Mouse (Mus musculus): ENCODE measurements around the gene Ung.

Gene Ung

DNA sequence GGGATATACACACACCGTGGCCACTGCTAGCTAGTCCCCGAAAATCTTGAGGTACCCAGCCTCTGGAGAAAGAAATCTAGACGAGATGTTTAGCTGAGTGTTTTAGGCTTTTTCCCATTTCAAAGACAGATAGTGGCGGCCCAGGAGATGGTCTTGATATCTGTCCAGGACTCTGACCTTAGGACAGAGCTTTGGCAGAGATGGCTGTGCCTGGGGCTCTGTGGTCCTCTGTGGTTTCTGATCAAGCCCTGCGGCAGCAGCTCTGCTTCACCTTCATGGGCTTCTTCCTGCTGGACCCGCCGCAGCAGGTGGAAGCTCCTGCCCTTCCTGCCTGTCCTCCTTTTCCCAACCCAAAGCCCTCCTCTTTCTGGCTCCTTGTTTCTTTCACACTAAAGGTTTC is 40.2 kb downstream of the Ung start:
- no peak for DNase-seq (ENCODE audit: low spot score in 2 of 2)

DNA sequence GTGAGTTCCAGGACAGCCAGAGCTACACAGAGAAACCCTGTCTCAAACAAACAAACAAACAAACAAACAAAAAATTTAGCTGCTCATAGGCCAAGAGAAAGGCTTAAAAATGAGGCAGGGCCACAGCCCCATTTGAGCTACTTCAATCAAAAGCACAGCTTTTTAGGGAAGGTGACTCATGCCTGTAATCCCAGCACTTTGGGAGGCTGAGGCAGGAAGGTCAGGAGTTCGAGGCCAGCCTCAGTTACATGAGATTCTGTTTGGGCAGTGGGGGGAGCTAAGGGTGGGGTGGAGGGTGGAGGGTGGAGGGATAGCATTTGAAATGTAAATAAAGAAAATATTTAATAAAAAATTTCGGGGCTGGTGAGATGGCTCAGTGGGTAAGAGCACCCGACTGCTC is 42.8 kb downstream of the Ung start:
- DNase-seq (ENCODE audit: low spot score in 2 of 2), result no peak

DNA sequence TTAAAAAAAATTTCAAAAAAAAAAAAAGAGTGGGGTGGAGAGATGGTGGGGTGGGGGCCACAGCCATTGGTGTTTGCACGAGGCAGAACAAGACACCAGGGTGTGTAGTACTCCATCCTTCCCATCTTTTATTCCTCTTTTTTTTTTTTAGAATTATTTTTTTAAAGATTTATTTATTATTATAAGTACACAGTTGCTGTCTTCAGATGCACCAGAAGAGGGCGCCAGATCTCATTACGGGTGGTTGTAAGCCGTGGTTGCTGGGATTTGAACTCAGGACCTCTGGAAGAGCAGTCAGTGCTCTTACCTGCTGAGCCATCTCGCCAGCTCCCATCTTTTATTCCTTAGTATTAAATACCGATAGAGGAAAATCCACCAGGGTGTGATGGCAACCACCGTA is 43.3 kb downstream of the Ung start:
- no peak for DNase-seq (ENCODE audit: low spot score in 2 of 2)

DNA sequence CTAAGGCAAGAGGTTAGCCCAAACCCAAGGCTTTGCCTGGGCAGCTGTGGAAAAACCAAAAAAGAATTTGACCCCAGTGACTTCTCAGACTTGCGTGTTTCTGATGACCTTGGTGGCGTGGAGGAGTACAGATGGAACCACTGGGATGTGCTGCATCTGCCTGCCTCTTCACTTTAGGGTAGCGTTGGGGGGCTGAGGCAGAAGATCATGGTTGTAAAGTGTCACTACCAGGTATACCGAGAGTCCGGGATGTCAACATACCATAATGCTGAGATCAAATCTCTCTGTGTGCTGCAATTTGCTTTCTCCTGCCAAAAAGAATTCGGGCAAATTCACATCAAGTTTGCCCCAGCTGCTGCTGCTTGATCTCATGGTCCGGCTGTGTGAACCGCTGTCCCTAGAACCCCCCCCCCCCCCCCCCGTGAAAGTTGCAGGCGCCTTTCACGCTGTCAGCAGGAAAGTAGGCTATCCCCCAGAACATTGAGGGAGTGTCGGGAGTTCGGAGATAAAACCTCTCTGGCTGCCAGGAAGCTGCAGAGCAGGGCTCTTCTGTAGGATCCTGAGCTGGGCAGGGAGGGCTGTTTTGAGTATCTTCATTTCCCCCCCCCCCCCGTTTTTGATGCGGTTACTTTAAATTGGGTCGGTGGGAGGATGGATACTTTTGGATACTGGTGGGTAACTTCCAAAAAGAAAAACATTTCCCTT is 43.8 kb downstream of the Ung start:
- DNase-seq (ENCODE audit: low spot score in 2 of 2), result no peak

DNA sequence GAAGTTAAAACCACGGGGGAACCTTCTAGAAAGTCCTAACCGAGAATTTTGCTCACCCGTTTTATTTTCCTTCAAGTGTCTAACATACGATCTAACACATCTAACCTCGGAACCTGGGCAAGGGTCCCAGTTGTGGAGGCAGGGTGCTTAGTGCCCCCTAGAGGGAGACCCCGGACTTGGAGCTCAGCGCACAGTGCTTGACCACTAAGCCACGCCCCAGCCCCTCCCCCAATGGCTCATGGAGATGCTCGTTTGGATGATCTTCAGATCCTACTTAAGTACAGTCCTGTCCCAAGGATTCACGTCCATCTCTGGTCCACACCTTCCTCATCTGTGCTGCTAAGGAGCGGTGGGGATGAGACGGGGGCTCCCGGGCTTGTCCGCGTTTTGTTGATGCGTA is 44.5 kb downstream of the Ung start:
- no peak for DNase-seq (ENCODE audit: low spot score in 2 of 2)

DNA sequence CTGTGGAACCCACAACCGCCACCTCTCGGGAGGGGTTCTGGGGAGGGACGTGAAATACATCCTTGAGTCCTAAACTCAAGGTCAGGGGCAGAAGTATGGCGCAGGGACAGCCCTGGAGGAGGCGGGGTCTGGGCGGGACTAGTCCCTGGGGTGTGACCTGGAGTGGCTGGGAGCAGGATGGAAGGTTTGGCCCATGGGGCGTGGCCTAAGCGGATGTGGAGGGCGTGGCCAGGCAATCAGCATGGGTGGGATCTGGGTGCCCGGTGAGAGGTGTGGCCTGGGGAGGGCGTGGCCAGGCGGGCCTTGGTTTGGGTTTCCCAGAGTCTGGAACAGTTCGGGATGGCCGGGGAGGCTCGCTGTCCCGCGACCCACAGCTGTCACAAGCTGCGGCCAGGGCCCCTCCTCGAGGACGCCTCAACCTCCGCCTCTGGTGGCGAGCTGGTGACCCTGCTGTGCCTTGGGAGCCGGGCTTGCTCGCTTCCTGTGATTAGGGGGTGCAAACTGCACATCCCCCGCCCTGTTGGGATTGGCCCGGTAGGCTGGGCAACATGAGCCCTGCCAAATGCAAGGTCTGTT is 45.5 kb downstream of the Ung start:
- peak; percentile 79 to 91 for DNase-seq (ENCODE audit: low spot score in 2 of 2)

DNA sequence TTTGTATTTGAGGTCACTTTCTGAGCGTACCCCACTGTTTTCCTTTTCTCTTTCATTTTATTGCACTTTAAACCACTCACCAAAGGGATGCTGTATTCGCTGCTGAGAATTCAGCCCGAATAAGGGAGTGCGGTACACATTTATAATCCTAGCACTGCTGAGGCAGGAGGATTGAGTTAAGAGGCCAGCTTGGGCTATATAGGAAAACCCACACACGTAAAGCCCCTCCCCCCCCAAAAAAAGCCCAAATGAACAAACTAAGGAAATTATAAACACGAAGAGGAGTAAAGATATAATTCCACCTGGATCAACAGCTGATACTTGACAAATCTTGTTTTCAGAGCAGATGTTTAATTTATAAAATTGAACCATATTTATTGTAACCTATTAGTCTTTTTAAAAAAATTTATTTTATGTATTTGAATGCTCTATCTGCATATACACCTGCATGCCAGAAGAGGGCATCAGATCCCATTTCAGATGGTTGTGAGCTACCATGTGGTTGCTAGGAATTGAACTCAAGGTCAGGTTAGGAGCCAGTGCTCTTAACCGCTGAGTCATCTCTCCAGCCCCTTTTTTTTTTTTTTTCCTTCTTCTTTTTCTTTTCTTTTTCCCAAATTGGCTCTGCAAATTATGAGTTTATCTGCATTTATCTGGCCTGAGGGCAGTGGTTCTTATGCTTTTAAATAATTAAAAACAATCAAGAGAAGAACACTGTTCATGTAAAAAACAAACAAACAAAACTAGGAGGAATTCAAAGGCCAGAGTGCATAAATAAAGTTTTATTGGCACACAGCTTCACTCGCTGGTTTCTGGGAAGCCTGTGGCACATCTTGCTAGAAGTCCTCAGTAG is 46.6 kb downstream of the Ung start:
- no peak for DNase-seq (ENCODE audit: low spot score in 2 of 2)

DNA sequence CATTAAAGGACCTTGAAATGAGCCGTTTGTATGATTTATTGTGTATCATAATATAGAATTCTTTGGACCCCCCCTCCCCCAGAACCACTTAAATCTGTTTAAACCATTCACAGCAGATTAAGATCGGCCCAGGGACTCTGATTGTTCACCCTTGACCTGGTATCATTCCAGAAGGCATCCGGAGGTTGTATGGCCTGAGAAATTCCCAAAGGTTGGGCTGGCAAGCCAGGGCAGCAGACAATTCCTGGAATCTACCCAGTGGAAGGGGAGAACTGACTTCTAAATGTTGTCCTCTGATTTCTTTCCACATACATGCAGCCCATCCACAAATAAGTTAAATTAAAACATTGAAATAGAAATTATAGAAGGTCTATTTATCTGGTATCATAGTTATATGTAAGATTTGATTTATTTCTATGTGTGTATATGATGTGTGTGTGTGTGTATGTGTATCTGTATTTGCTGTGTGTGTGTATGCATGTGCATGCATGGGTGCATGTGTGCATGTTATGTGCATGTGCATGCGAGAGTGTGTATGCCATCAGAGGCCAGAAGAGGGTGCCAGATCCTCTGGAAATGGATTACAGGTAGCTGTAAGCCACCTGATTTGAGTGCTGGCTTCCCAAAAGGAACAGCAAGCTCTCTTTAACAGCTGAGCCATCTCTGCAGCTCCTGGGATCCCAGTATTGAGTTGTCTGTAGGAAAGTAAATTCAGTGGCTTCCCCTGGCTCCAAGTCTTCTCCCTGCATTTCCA is 48.0 kb downstream of the Ung start:
- DNase-seq (ENCODE audit: low spot score in 2 of 2), result no peak

DNA sequence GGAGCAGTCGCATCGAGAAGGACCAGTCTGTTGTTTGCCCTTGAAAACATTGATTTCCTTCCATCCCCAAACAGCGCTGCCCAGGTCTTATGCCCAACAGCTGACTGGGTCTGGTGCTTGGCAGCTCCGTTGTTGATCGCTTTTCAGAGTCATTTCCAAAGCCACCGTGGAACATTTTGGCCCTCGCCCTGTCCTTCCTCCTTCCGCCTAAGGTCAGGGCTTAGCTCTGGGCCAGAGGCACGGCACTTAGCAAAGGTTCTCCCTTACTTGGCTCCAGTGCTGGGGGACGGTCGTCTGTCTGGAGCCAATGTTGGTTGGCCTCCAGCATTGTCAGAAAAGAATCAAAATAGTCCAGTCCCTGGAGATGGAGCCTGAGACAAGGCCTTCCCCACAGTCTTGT is 49.4 kb downstream of the Ung start:
- DNase-seq (ENCODE audit: low spot score in 2 of 2), result no peak

DNA sequence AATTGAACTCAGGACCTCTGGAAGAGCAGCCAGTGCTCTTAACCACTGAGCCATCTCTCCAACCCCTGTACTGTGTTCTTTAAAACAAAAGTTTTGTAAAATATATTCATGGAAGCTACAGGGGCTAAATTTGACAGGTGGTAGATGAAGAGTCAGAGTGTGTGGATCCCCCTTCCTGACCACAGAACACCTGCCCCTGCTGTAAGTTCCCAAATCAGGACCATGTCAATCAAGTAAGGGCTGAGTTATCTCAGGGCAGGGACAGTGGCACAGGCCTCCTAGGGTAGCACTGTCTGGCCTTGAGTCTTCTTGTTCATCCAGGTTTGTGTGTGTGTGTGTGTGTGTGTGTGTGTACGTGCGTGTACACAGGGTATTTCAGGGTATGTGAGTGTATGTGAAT is 53.3 kb downstream of the Ung start:
- no peak for DNase-seq (ENCODE audit: low spot score in 2 of 2)

DNA sequence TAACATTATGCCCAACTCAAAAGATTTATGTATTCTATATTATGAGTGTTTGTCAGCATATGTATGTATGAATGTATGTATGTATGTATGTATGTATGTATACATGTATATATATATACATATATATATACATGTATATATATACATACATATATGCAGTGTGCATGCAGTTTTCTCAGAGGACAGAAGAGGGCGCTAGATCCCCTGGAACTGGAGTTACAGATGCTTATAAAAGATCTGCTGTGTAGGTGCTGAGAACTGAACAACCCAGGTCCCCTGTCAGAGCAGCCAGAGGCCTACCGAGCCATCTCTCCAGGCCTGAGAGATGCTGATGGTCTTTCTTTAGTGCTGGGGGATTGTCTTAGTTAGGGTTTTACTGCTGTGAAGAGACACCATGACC is 56.9 kb downstream of the Ung start:
- DNase-seq (ENCODE audit: low spot score in 2 of 2), result no peak

Measured in urinary bladder, adult 18-20 months (tissue).